Comparison of ENCODE assay signal across 8 mouse cellular contexts in genomic region chr6:94729847-94730246, GRCm38 (mm10). TPM values are rescaled to one million over a fixed set of nuclear protein-coding genes. Genes with fewer than 3 reads are reported as not detected.
DNase-seq lines count a peak whose midpoint lies in the region; ATAC-seq and TF ChIP-seq lines count a peak whose summit lies in the region.

No protein-coding gene starts in this region.

- WGBS in hindbrain, postnatal 0 days, result 48% methylated on average over 18 of the region's 18 CpGs
- WGBS in hindbrain, embryonic 12.5 days, result 67% methylated on average over 18 of the region's 18 CpGs
- 29% methylated on average over 18 of the region's 18 CpGs for WGBS in liver, embryonic 13.5 days (ENCODE audit: insufficient replicate concordance)
- 25% methylated on average over 18 of the region's 18 CpGs for WGBS in small intestine, adult 2 months
- WGBS in limb, embryonic 10.5 days, result 72% methylated on average over 18 of the region's 18 CpGs

- TF ChIP-seq CTCF in hindbrain, postnatal 0 days (IDR thresholded peaks at IDR 0.05; ENCODE audit: low read depth), result no peak
- TF ChIP-seq CTCF in small intestine, adult 2 months (IDR thresholded peaks at IDR 0.05; ENCODE audit: extremely low read depth, insufficient read length, insufficient replicate concordance, low read depth, low read length), result no peak

- peak; percentile 49 for DNase-seq in hindbrain, postnatal 0 days (ENCODE audit: low spot score)
- DNase-seq in heart, postnatal 36 days, result peak; percentile 31 to 37
- peak; percentile 2 for DNase-seq in liver, embryonic 13.5 days
- no peak for DNase-seq in frontal cortex, postnatal 10 days (ENCODE audit: low spot score in 2 of 2)
- no peak for DNase-seq in embryo, embryonic 10.5 days (ENCODE audit: low spot score)
- no peak for DNase-seq in limb, embryonic 10.5 days (ENCODE audit: low spot score)

- ATAC-seq in hindbrain, postnatal 0 days, result 0 out of 2 replicates have a peak, but pooled peaks have one; percentile 21
- no peak for ATAC-seq in hindbrain, embryonic 12.5 days (ENCODE audit: low FRiP score)
- peak; percentile 66 for ATAC-seq in liver, embryonic 13.5 days (ENCODE audit: low read depth)

- no peak overlapping the region for H3K27ac ChIP-seq in hindbrain, postnatal 0 days
- no peak overlapping the region for H3K27ac ChIP-seq in hindbrain, embryonic 12.5 days
- no peak overlapping the region for H3K27ac ChIP-seq in liver, embryonic 13.5 days
- peak overlapping the region; percentile 77 for H3K27ac ChIP-seq in small intestine, adult 2 months (ENCODE audit: insufficient read depth, low read depth, low read length)
- no peak overlapping the region for H3K27ac ChIP-seq in limb, embryonic 10.5 days

- intact Hi-C loops in heart, postnatal 36 days (cut with DNase I), result no loop called here

- no peak overlapping the region for H3K4me3 ChIP-seq in hindbrain, postnatal 0 days (ENCODE audit: low read length)
- no peak overlapping the region for H3K4me3 ChIP-seq in hindbrain, embryonic 12.5 days
- no peak overlapping the region for H3K4me3 ChIP-seq in liver, embryonic 13.5 days (replicated peaks)
- H3K4me3 ChIP-seq in small intestine, adult 2 months (ENCODE audit: low read depth, low read length), result peak overlapping the region; percentile 31
- H3K4me3 ChIP-seq in limb, embryonic 10.5 days, result no peak overlapping the region

- H3K9me3 ChIP-seq in hindbrain, postnatal 0 days (ENCODE audit: low read length), result no peaks in the 10 kb centered on the region
- no peaks in the 10 kb centered on the region for H3K9me3 ChIP-seq in hindbrain, embryonic 12.5 days (replicated peaks)
- no peaks in the 10 kb centered on the region for H3K9me3 ChIP-seq in liver, embryonic 13.5 days (replicated peaks)
- H3K9me3 ChIP-seq in limb, embryonic 10.5 days (replicated peaks), result no peaks in the 10 kb centered on the region

- no peaks in the 10 kb centered on the region for H3K27me3 ChIP-seq in hindbrain, postnatal 0 days (ENCODE audit: insufficient read depth, low read length)
- H3K27me3 ChIP-seq in hindbrain, embryonic 12.5 days, result peaks cover 5% of the 10 kb centered on the region; the same call in 1 of the 2 replicates
- H3K27me3 ChIP-seq in liver, embryonic 13.5 days, result 0 out of 2 replicates have a peak, but pooled peaks cover 3% of the 10 kb centered on the region
- H3K27me3 ChIP-seq in small intestine, adult 2 months (ENCODE audit: control insufficient read depth, insufficient read depth, low read length), result no peaks in the 10 kb centered on the region
- H3K27me3 ChIP-seq in limb, embryonic 10.5 days (ENCODE audit: low read depth, poor library complexity, severe bottlenecking), result peaks cover 18% of the 10 kb centered on the region; the same call in 1 of the 2 replicates

- H3K4me2 ChIP-seq in hindbrain, postnatal 0 days (ENCODE audit: low read depth, low read length), result no peak overlapping the region
- H3K4me2 ChIP-seq in hindbrain, embryonic 12.5 days (replicated peaks), result no peak overlapping the region
- H3K4me2 ChIP-seq in liver, embryonic 13.5 days, result peak overlapping the region; percentile 32

- 0 out of 2 replicates have a peak, but pooled peaks cover 4% of the 10 kb centered on the region for H3K4me1 ChIP-seq in hindbrain, postnatal 0 days (ENCODE audit: insufficient read depth, low read length)
- peaks cover 4% of the 10 kb centered on the region; the same call in 1 of the 2 replicates for H3K4me1 ChIP-seq in hindbrain, embryonic 12.5 days
- no peaks in the 10 kb centered on the region for H3K4me1 ChIP-seq in liver, embryonic 13.5 days (replicated peaks)
- H3K4me1 ChIP-seq in small intestine, adult 2 months (ENCODE audit: control insufficient read depth, insufficient read depth, insufficient read length, low read length), result peaks cover 23% of the 10 kb centered on the region; the same call in 1 of the 2 replicates
- peaks cover 13% of the 10 kb centered on the region for H3K4me1 ChIP-seq in limb, embryonic 10.5 days

- TF ChIP-seq POLR2A in small intestine, adult 2 months (IDR thresholded peaks at IDR 0.05; ENCODE audit: low read depth, low read length), result 0 out of 2 replicates have a peak, but pooled peaks have one; percentile 35

- no peaks in the 10 kb centered on the region for H3K36me3 ChIP-seq in hindbrain, postnatal 0 days (ENCODE audit: insufficient read depth, low read length)
- no peaks in the 10 kb centered on the region for H3K36me3 ChIP-seq in hindbrain, embryonic 12.5 days
- H3K36me3 ChIP-seq in liver, embryonic 13.5 days, result no peaks in the 10 kb centered on the region
- no peaks in the 10 kb centered on the region for H3K36me3 ChIP-seq in small intestine, adult 2 months (ENCODE audit: control insufficient read depth, insufficient read depth, low read length)
- H3K36me3 ChIP-seq in limb, embryonic 10.5 days, result no peaks in the 10 kb centered on the region

- H3K9ac ChIP-seq in hindbrain, postnatal 0 days (replicated peaks; ENCODE audit: low read length), result no peak overlapping the region
- H3K9ac ChIP-seq in hindbrain, embryonic 12.5 days, result no peak overlapping the region
- H3K9ac ChIP-seq in liver, embryonic 13.5 days, result no peak overlapping the region

RNA-seq across cellular contexts. Expression of gene Lrig1, which starts 29.9 kb away (rescaled TPM):
- total RNA-seq in hindbrain, postnatal 0 days (2014; rRNA removed), result 131 and 146 TPM in 2 replicates
- polyA plus RNA-seq in hindbrain, postnatal 0 days (2015; fragmentation: Nextera tagmentation; extraction: Ambion mirVana), result 23.0 and 27.8 TPM in 2 replicates
- 23.9 and 24.3 TPM in 2 replicates for polyA plus RNA-seq in hindbrain, embryonic 12.5 days (2016; fragmentation: Nextera tagmentation; extraction: Ambion mirVana)
- 10 to 100 TPM; 36.9 to 43.2 TPM for total RNA-seq in heart, postnatal 36 days (2021)
- polyA plus RNA-seq in liver, embryonic 13.5 days (2015; fragmentation: Nextera tagmentation; extraction: Ambion mirVana), result 1.5 and 1.6 TPM in 2 replicates
- polyA plus RNA-seq in small intestine, adult 2 months (2012; rRNA removed), result 20.5 and 29.8 TPM in 2 replicates
- polyA plus RNA-seq in limb, embryonic 10.5 days (2016; fragmentation: Nextera tagmentation; extraction: Ambion mirVana), result 13.7 and 15.7 TPM in 2 replicates

Comparison
In these comparisons a context has a peak if more than half of its experiments do, and no peak if none do; other contexts are left out.
1. DNase-seq: peak in hindbrain, postnatal 0 days (single experiment), heart, postnatal 36 days (2 of 2) and liver, embryonic 13.5 days (single experiment); none in frontal cortex, postnatal 10 days (0 of 2), embryo, embryonic 10.5 days (single experiment) and limb, embryonic 10.5 days (single experiment).